Mouse (Mus musculus): ENCODE measurements around the gene Dgki.

Gene Dgki

DNA sequence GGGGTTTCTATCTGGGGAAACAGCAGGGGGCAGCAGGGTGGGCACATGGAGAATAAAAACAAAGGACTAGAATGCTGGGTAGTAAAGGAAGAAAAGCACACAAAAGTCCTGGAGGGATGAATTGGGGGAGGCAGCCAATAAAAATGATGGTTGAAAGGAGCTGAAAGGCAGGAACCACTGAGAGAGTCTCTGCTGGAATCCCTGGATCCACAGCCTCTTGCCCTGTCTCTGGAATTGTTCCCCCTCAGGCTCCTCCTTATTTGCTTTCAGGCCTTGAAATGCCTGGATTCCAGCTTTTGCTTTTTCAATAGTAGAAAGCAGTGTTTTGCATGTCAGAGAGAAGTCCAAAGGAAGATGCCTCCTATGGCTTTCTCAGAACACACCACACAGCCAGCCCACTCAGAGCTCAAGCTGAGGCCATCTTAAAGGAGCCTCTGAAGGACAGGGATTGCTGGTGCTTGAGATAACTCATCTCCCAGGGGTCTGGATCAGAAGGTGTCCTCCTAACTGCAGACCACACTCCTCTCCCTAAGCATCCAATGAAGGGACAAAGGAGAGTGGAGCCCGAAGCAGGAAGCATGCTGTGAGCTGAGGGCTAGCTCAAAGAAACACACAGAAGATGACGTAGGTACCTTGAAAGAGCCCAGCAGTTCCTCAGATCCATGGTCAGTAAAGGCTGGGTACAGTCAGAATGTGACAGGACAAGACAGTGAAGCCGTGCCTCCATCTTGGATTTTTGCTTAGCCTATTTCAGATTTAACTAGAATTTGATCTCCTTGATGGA lies 441.5 kb downstream of the Dgki start:
- DNase-seq (ENCODE audit: low read depth, low spot score) = peak; percentile 69

DNA sequence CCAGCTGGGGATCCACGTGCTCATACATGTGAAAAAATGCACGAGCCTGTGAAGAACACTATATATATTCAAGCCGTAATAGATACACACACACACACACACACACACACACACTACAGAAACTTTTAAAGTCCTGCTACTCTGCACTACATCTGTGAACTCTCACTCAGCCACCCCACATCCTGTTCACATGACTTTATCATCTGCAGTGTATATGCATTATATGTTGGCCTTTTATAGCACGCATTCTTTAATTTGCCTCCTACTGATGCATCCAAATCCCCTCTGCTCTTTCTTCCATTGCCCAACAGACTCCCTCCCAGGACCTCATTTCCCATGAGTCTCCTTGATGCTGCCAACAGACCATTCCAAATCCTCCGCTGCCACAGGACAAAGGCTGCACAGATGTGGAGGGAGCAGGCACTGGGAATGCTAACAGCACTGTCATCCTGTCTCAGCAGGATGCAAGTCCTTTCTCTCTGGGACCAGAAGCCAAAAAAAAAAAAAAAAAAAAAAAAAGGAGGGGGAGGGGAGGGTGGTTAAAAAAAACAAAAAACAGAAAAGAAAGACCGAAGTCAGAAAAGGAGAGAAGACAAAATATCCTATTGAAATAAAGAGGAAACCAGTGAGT lies 442.2 kb downstream of the Dgki start:
- DNase-seq (ENCODE audit: low read depth, low spot score) = peak; percentile 89

DNA sequence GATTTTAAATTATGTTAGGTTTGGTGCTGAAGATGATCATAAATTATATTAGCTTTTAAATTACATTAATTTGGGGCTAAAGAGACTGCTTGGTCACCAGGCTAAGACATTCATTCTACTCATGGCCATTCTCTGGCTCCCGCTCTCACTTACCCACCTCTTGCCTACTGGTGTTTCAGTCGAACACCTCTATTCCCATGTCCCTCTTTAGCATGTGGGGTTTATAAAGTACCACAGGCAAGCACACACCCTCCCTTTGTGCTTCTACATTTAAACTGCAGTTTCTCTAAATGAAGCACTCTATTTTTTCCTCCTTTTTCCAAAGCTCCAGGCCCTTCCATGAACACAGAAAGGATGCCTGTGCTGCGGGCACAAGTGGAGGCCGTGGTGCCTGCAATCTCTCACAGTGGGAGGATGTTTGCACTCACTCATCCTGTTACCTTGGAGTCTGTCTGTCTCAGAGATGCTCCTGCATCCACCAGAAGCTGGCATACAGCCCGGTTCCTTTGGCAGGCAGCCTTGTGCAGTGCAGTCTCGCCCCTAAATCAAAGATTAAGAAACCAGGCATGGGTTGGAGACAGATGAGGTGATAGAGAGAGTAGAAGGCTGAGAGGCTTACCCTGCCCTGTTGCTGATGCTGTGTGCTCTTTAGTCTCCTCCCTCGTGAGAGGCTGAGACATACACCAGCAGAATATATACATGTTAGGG lies 449.4 kb downstream of the Dgki start:
- no peak for DNase-seq (ENCODE audit: low read depth, low spot score)

DNA sequence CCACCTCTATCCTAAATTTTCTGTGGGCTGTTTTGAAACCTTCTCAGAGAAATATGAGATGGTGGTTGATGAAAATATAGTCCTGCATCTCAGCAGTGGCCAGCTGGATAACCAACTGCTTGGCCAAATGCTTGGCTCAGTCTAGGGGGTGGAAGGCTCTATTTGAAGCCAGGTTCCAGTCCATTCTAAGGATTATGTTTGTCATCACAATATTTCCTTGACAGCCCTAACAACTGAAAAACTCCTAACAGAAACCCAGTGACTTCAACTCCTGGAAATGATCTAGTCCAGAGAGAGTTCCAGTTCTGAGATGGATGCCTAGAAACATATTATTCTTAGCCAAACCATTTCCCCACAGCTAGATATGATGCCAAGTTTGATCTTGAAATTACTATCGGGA lies 454.7 kb downstream of the Dgki start:
- no peak for DNase-seq (ENCODE audit: low read depth, low spot score)

DNA sequence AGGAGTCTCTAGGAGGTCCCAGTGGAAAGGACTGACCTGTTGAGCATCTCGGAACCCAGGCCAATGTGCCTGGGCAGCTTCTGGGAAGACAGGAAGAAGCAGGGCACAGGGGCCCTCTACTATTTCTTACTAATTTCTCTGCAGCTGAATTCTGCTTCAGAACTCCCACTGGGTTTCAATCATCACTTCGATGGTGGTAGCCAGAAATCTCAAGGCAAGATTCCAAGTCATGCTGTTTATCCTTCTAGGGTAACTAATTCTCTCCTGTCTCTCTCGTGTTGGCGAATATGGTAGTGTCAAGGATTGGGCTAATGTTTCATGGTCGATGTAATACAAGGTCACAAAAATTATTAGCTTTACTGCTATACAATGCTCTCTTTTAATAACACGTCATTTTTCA lies 455.7 kb downstream of the Dgki start:
- DNase-seq (ENCODE audit: low read depth, low spot score) = no peak

DNA sequence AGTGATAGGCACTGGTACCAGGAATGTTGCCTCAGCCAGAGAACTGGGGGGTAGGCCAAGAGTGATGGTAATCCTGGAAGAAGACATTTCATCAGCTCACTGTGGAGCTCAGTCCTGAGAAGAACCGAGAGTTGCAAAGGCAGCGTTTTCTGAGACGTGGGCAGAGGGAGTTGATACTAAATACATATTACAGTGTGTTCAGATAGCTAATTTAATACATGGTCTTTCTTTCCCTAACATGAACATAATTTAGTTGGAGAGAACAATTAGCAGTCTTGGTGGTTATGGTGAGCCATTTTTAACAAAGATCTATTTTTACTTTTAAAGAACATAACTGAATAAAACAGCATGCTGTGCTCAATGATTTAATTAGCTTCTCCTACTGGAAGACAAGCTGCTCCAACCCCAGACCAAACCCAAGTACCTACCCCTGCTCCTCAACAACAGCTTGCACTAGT lies 456.9 kb downstream of the Dgki start:
- DNase-seq (ENCODE audit: low read depth, low spot score) = no peak

DNA sequence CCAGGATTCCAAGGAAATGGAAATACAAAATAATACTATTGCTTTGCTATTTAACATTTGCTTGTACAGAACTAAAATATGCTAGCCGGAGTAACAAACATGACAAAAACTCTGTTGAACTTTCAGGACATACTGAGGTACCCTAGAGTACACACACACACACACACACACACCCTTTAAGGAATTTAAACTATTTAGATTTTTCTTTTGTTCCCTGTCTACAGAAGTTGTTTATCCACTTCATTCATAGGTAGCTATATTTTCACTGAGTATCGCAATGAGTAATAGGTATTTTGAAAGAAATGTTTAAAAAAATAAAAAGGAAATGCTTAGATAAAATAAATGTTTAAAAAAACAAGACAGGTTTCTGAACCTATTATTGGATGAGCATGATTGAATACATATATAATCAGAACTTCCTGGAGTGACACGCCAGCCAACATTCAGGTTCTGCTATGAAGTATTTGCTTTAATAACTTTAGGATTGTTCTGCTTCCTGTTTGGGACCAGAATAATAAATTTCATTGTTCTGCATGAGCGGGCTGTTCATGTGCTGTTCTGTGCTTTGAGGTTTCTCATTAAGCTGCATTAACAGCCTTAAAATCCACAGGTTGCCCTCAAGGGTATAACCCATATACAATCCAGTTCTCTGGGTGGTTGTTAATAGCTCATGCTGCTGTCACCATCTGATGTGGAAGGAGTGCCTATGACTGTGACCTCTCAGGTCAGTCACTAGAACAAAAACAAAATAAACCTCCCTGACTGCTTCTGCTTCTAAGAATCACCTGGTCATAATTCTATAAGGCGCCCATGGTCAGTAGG lies 457.7 kb downstream of the Dgki start:
- no peak for DNase-seq (ENCODE audit: low read depth, low spot score)

DNA sequence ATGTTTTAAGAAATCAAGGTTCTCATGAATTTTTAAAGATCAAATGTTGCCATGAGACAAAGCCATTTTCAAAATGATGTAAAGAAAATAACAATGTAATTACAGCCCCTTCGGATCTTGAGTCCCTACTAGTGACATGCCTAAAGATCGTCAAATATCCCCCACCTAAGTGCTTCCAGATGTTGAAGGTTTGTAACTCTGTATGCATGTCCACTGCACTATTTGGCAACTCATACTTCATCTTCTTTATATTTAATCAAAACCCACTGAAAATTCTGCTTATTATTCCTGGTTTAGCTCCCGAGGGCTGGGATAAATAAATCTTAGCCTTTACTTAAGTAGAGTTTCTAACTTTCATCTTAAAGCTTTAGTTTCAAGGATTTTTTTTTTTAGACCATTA lies 458.3 kb downstream of the Dgki start:
- DNase-seq (ENCODE audit: low read depth, low spot score) = no peak

DNA sequence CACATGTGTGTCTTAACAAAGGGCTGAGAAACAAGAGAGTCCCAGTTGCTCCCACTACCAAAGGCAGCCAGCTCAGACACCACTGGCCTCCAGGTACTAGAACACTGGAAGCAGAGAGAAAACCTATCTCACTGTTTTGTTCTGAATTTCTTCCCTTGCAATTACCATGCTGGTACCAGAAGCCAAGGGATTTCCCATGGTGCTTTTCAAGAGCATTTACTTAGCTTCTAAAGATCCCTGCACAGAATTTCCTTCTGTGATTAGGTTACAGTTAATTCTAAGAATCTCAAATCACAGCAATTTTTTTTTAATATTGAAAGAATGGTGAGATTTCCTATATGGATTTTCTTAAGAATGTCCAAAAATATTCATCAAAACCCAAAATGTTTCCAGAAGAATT lies 458.8 kb downstream of the Dgki start:
- DNase-seq (ENCODE audit: low read depth, low spot score) = no peak

DNA sequence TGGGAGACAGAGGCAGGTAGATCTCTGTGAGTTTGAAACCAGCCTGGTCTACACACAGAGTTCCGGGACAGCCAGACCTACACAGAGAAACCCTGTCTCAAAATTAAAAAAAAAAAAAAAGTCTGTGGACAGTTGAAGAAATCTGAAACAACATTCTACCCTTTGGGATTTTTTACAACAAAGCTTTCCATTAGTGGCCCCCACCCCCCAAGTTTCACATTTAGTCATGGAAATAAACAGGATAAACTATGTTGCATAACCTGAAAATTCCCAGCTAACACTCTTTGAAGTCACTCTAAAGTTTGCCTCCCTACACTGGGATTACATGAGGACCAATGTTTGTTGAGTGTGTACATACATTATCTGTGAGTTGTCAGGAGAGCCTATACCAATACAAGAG lies 461.2 kb downstream of the Dgki start:
- DNase-seq (ENCODE audit: low read depth, low spot score) = no peak

DNA sequence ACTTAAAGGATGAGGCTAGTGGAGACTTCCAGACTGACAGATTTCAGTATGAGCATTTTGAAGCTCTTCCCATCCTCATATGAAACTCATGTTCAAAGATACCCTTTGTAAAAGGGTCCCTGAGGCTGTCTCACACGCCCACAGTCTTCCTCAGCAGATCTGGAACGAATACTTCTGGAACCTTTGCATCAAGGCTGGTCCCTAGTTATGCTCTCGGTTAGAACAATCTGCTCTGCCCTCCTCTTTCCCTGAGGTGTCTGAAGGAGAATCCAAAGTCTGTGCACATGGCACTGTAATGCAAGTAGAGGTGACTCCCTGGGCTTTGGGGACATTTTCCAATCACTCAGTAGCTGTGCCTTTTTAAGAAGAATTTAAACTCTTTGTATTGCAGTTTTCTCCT lies 464.6 kb downstream of the Dgki start:
- no peak for DNase-seq (ENCODE audit: low read depth, low spot score)

DNA sequence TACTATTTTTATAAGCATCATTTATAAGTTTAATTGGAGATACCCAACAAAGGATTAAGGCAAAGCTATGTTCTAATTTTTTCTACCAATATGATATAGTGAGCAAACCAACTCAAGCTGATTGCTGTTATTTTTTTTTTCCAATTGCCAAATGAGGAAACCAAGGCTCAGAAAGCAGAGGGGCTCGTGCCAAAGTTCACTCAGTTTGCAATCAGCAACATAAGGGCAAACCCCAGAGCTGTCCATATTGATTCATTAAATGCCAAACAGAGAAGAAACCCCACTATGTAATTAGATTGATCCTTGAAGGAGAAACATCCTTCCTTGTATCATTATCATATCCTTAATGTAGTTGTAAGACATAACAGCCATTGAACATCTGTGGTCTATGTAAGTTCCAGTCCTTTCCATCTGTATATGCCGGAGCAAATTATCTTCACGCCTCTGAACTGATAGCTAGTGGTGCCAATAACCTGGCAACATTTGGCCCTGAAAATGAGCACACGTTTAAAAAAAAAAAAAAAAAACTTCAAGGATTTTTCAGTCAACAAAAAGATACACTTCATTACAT lies 465.2 kb downstream of the Dgki start:
- DNase-seq (ENCODE audit: low read depth, low spot score) = no peak

DNA sequence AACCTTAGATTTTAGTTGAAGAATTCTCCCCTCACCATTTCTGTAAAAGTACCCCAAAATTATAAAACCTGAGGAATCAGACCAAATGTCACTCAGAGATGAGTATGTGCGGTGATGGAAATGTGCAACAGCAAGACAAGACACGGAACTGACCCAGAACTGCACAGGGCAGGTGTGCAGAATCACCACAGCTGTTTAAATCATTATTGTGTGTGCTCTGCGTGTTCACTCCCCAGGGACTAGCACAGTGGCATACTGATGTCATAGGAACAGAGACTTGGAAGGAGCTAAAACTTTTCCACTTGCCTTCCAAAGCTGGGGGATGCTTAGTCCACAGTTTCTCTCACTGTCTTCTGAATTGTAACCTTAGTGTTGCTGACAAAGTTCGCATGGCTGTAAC lies 467.3 kb downstream of the Dgki start:
- no peak for DNase-seq (ENCODE audit: low read depth, low spot score)

DNA sequence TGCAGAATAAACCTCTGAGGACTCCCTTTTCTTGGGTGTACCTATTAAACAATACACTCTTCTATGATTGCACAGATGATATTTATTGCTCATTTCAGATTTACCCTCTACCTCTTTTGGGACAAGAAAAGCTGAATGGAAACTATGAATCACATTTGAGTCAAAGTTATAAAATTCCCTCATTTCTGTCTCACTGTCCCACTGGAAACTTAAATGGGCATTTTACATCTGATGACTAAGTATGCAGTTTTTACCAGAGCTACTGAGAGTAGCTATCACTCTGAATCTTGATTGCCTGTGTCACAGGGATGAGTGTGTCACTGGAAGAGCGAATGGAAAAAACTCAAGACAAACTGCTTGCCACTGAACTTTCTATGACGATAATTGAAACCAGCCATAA lies 467.8 kb downstream of the Dgki start:
- DNase-seq (ENCODE audit: low read depth, low spot score) = no peak

DNA sequence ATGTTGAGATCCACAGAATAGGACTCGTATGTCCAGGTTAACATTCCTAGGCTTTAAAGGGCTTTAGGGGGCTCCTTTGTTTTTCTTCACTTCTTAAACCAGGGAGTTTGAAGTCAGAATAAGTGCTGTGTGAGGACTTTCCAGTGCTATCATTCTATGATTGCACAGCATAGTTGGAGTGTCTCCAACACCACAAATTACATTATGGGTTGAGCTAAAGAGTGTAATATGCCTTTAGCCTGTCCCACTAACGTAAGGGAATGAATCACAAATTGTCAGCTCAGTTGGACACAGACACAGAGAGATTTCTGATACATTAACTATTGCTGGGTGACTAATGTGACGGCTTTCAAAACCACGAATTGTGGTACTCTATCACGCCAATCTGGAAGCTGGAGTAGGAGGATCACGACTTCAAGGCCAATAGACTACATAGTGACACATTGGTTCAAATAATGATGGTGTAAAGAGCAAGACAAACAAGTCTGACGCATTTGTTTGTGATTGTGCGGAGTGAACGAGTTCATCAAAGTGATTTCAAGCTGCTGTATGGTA lies 469.5 kb downstream of the Dgki start:
- DNase-seq (ENCODE audit: low read depth, low spot score) = no peak

DNA sequence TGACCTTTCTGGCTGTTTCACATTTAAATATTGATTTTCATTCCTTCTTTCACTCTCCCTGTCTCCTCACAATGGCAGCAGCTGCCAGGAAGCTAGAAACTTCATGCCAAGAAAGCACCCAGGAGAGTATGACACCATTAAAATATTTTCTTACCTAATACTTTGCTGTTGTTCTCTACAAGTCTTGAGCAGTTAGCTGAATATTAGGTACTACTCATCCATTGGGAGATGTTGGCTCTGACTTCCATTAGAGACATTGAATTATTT lies 480.3 kb downstream of the Dgki start:
- no peak for DNase-seq (ENCODE audit: low read depth, low spot score)

DNA sequence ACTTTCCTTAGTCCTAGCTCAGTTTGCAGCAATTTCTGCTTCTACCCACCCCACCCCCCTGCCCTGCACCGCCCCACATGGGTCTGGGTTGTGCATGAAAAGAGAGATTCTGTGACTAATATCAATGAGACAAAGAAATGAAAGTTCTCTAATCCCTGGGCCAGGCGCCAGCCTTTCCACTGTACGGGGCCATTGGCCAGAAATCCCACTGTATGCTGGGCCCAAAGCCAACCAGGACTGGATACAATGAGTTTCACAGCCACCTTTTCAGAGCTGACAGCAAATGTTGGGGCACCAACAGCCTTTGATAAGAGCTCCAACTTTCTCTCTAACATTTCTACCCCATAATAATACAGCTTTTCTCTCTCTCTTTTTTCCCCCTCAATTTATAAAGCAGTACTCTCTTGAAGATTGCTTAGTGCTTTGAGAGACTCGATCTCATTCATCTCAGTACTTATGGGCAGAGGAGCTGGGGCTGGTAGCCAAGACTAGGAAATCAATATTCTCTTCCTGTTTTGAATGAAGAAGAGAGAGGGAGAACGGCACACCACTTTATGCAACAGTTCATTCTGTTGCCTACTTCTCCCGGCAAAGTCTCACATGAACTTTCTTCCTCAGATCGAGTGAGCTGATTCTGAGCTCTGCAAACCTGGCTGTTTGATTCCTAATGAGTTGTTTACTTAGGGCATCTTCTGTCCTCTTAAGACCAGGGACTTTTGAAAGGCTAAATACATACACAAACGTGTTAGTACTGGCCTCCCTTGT lies 480.8 kb downstream of the Dgki start:
- no peak for DNase-seq (ENCODE audit: low read depth, low spot score)

DNA sequence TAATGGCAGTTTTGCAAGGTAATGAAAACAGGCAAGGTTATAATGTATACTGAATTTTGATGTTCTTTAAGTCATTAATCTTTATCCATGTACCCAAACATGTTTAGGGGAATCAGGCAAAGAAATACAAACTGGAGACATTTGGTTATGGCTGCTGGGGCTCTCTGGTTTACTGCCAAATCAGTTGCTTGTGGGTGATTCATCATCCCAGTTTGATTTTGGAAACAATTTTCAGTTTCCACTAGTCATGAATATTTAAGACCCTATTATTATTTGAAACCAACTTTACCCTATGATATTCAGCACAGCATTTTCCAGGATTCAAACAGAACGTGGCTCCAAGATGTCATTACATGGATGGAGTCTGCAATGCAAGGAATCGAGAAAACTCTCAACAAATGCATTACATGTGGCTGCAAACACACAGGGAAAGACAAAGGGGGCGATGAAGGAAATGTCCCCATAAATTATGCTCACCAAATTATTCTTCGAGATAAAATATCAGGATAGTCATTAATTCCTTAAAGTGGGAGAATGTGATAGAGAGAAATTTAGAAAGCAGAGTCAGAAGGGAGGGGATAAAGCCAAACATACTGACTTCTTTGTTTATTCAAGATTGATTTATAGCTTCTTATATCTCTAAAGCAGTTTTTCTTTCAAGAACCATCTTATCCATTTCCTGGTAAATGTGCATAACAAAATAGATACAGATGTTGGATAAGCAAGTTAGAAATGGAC lies 481.5 kb downstream of the Dgki start:
- no peak for DNase-seq (ENCODE audit: low read depth, low spot score)

DNA sequence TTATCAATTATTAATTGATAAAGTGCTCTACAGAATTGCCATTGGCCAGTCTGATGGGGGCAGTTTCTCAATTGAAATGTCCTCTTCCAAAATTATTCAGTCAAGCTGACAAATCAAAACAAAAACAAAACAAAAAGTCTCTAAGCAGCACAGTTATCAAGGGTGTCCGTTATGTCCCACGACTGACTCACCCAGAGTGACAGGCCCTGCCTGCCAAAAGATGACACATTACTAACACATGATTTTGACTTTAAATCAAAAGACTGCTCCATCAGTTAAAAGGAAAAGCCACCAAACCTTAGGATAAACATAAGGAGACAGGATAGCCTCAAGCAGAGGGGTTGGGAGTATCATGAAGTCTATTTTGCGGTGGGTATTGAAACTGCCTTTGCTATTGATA lies 483.3 kb downstream of the Dgki start:
- no peak for DNase-seq (ENCODE audit: low read depth, low spot score)

DNA sequence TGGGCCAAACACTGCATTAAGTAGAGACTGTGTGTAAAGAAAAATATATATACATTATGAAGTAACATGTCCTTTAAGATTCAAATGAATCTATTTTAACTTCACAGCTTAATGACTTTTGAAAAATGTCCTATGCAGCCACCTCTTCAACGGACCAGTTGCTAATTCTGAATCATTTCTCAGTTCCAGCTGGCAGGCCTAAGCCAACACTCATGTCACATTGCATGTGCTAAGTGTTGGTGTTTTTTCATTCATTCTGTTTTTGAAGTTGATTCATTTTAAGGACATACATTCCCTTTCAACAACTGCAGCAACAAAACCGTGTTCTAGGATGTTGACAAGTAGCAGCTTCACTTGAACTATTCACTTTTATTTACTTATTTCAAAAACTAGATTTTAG lies 484.0 kb downstream of the Dgki start:
- no peak for DNase-seq (ENCODE audit: low read depth, low spot score)

All from ES-CJ7 (cell line).